Mouse (Mus musculus) kidney, adult 2 months (tissue): ENCODE results near the gene Clec12a. TPM values are rescaled to one million over a fixed set of nuclear protein-coding genes. Genes with fewer than 3 reads are reported as not detected.
A peak's percentile ranks its signal among the peaks of the same experiment; 100 is the strongest.
"Not testable (repeated sequence)": the region's sequence is repeated elsewhere in the genome, so short reads cannot be mapped to it uniquely, and the experiment has no call there.

ENCODE experiments used
- DNase-seq: peaks from one replicate; pipeline ENCODE4 v3.0.0; 2021
- H3K27ac ChIP-seq: fragments of 200-500 bp; 2 replicates; pipeline ENCODE4 v1.5.1; 2012; ENCODE audit warnings: low read depth, low read length, control low read depth, inconsistent platforms; ENCODE audit not compliant: insufficient read depth
- H3K27me3 ChIP-seq: fragments of 200-500 bp; replicated peaks from 2 replicates; pipeline ENCODE4 v1.6.1; 2012; ENCODE audit warnings: mild to moderate bottlenecking, moderate library complexity, low read length, inconsistent platforms; ENCODE audit not compliant: control insufficient read depth, insufficient read depth
- H3K36me3 ChIP-seq: fragments of 200-500 bp; 2 replicates; pipeline ENCODE4 v1.6.1; 2012; ENCODE audit warnings: mild to moderate bottlenecking, moderate library complexity, low read length, inconsistent platforms; ENCODE audit not compliant: control insufficient read depth, insufficient read depth
- H3K4me1 ChIP-seq: fragments of 200-500 bp; 2 replicates; pipeline ENCODE4 v1.6.1; 2011; ENCODE audit warnings: low read length; ENCODE audit not compliant: control insufficient read depth, insufficient read depth
- H3K4me3 ChIP-seq: fragments of 200-500 bp; 2 replicates; pipeline ENCODE4 v1.5.1; 2011; ENCODE audit warnings: mild to moderate bottlenecking, low read depth, low read length, control low read depth; ENCODE audit not compliant: insufficient read depth
- CTCF ChIP-seq: fragments of 200-500 bp; conservative IDR thresholded peaks from 2 replicates; pipeline ENCODE4 v1.5.1; 2011; ENCODE audit warnings: low read depth, mild to moderate bottlenecking, control low read depth, low read length, moderate library complexity, mixed read lengths; ENCODE audit not compliant: insufficient read depth, insufficient read length
- POLR2A ChIP-seq: fragments of 200-500 bp; IDR thresholded peaks from one replicate; pipeline ENCODE4 v1.6.1; 2011; ENCODE audit warnings: low read depth, low read length, control low read depth
- WGBS: fragments of 180-500 bp; shearing (Covaris S2); methylation state at CpG from one replicate; pipeline ENCODE4 v1.1.7; 2018; 5-methylcytosine and 5-hydroxymethylcytosine counted together
- polyA plus RNA-seq: library from polyadenylated mRNA; depleted of rRNA; stranded (reverse); fragments of >200 nt; gene quantifications from 2 replicates; pipeline ENCODE4 v1.2.3, GENCODE M21; 2012; rRNA removed

Clec12a gene
- 0.34 and 0.63 TPM in 2 replicates for polyA plus RNA-seq

- H3K4me1 ChIP-seq, H3K4me3 ChIP-seq, H3K27ac ChIP-seq, DNase-seq, H3K36me3 ChIP-seq, H3K27me3 ChIP-seq: not testable (repeated sequence)
- WGBS, result 76% methylated on average over 4 of the region's 4 CpGs
These were observed at the start of gene Clec12a for GRCm38 (mm10) chr6:129342391-129342790. Gene Clec12a, plus strand, starts transcription at chr6:129342691.

DNA sequence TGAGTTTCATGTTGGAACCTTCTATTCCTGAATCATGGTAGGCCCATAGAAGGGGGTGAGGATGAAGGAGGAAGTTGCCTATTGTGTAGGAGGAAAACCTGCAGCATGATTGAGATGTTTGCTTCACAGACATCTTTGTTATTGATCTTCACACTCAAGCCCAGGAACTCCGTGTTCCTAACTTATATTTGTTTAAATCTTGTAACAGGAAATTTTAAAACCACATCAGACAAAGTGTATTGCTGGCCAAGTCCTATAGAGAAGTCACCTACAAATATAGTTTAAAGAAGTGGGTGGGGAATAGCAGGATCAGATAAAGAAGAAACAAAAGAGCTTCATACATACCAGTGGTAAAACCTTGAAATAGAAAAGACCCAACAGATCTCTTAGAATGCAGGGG is 38.3 kb upstream of the Clec12a start:
- H3K27me3 ChIP-seq, result no peaks in the 10 kb centered on the region
- H3K4me1 ChIP-seq, result no peaks in the 10 kb centered on the region
- no peak for DNase-seq
- H3K4me3 ChIP-seq, result no peak overlapping the region
- TF ChIP-seq CTCF (no peak), POLR2A (no peak)
- no peak overlapping the region for H3K27ac ChIP-seq
- 57% methylated on average over 1 of the region's 1 CpGs for WGBS
- no peaks in the 10 kb centered on the region for H3K36me3 ChIP-seq

- Histone ChIP-seq H3K36me3 (no peaks in the 10 kb centered on the region), H3K27me3 (no peaks in the 10 kb centered on the region), H3K4me3 (no peak overlapping the region), H3K4me1 (no peaks in the 10 kb centered on the region), H3K27ac (no peak overlapping the region)
- 63% methylated on average over 3 of the region's 3 CpGs for WGBS
- TF ChIP-seq CTCF, result no peak
- TF ChIP-seq POLR2A, result no peak
- no peak for DNase-seq
These were observed 30.0 kb upstream of the Clec12a start for GRCm38 (mm10) chr6:129312499-129312898.

GRCm38 (mm10) chr6:129314655-129315168 is 27.8 kb upstream of the Clec12a start:
- no peak overlapping the region for H3K27ac ChIP-seq
- no peaks in the 10 kb centered on the region for H3K36me3 ChIP-seq
- no peak overlapping the region for H3K4me3 ChIP-seq
- 89% methylated on average over 3 of the region's 3 CpGs for WGBS
- DNase-seq, result no peak
- no peaks in the 10 kb centered on the region for H3K27me3 ChIP-seq
- TF ChIP-seq CTCF (no peak), POLR2A (no peak)
- H3K4me1 ChIP-seq, result no peaks in the 10 kb centered on the region

GRCm38 (mm10) chr6:129315698-129316097 is 26.8 kb upstream of the Clec12a start:
- 81% methylated on average over 1 of the region's 1 CpGs for WGBS
- Histone ChIP-seq H3K4me3 (no peak overlapping the region), H3K4me1 (no peaks in the 10 kb centered on the region), H3K27ac (no peak overlapping the region), H3K36me3 (no peaks in the 10 kb centered on the region), H3K27me3 (no peaks in the 10 kb centered on the region)
- TF ChIP-seq POLR2A, result no peak
- no peak for TF ChIP-seq CTCF
- no peak for DNase-seq

- H3K36me3 ChIP-seq, result no peaks in the 10 kb centered on the region
- H3K4me1 ChIP-seq, result no peaks in the 10 kb centered on the region
- H3K27me3 ChIP-seq, result no peaks in the 10 kb centered on the region
- no peak overlapping the region for H3K27ac ChIP-seq
- DNase-seq, result no peak
- no peak overlapping the region for H3K4me3 ChIP-seq
- WGBS, result 83% methylated on average over 2 of the region's 2 CpGs
- TF ChIP-seq POLR2A (no peak), CTCF (no peak)
These were observed 26.0 kb upstream of the Clec12a start for GRCm38 (mm10) chr6:129316463-129316862.

DNA sequence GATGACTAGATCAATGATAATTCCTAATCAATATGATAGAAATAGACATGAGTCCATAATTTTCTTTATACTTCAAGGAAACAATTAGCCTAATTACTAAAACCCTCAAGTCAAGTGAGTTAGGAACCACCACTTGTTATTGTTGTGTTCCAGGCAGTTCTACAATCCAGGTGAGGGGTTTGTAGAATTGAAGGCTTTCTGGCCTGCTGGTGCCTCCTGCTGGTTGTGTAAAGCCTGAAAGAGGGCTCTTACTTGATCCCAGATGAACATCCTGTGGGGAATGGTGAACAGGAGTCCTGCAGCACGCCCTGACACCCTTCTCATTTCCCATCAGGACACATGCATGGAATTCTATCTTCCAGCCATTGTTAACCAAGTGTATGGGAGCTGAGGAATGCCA is 24.1 kb upstream of the Clec12a start:
- H3K36me3 ChIP-seq, result no peaks in the 10 kb centered on the region
- H3K4me1 ChIP-seq, result no peaks in the 10 kb centered on the region
- 0 out of 2 replicates have a peak, but pooled peaks have one; percentile 10 for TF ChIP-seq CTCF
- no peak for TF ChIP-seq POLR2A
- H3K27me3 ChIP-seq, result no peaks in the 10 kb centered on the region
- no peak overlapping the region for H3K27ac ChIP-seq
- H3K4me3 ChIP-seq, result no peak overlapping the region
- WGBS, result 61% methylated on average over 1 of the region's 1 CpGs
- DNase-seq, result no peak

- TF ChIP-seq POLR2A (no peak), CTCF (no peak)
- WGBS, result 73% methylated on average over 4 of the region's 4 CpGs
- Histone ChIP-seq H3K36me3 (no peaks in the 10 kb centered on the region), H3K4me3 (no peak overlapping the region), H3K27ac (no peak overlapping the region), H3K27me3 (no peaks in the 10 kb centered on the region), H3K4me1 (no peaks in the 10 kb centered on the region)
- DNase-seq, result no peak
These were observed 23.2 kb upstream of the Clec12a start for GRCm38 (mm10) chr6:129319331-129319730.
